Mouse (Mus musculus): Measurements from ENCODE around the gene Gdpgp1. TPM values are rescaled to one million over a fixed set of nuclear protein-coding genes. Genes with fewer than 3 reads are reported as not detected.

Gene Gdpgp1
- 2.2 and 2.3 TPM in 2 replicates for polyA plus RNA-seq (2012; rRNA removed)

GRCm38 (mm10) chr7:80232489-80233029 lies at the start of gene Gdpgp1, which contains the start of gene Cib1:
Gdpgp1 (plus strand) TSS chr7:80232865.
Cib1 (minus strand) TSS chr7:80232813.

GRCm38 (mm10) chr7:80186531-80187296 lies 46.0 kb upstream of the Gdpgp1 start, which contains the start of gene Sema4b:
Sema4b (plus strand) TSS chr7:80186841.

GRCm38 (mm10) chr7:80246148-80246721 lies 13.6 kb downstream of the Gdpgp1 start, which contains the start of gene Ttll13:
Ttll13 (plus strand) TSS chr7:80246376.

GRCm38 (mm10) chr7:80260625-80261371 lies 28.1 kb downstream of the Gdpgp1 start, which contains the start of gene Ngrn:
Ngrn (plus strand) TSS chr7:80261215.

GRCm38 (mm10) chr7:80268897-80269750 lies 36.5 kb downstream of the Gdpgp1 start, which contains the start of gene Vps33b:
Vps33b (plus strand) TSS chr7:80269649.

Other genes with a start within 250 kb of the Gdpgp1 start
- gene Zfp710, start 208.1 kb upstream of the Gdpgp1 start, polyA plus RNA-seq (2012; rRNA removed), result 31.7 and 32.5 TPM in 2 replicates
- 348 and 397 TPM in 2 replicates for gene Idh2, start 117.5 kb upstream of the Gdpgp1 start, polyA plus RNA-seq (2012; rRNA removed)
- gene Sema4b, start 46.0 kb upstream of the Gdpgp1 start, polyA plus RNA-seq (2012; rRNA removed), result 10.3 and 10.7 TPM in 2 replicates
- 34.3 and 52.2 TPM in 2 replicates for gene Cib1, start 52 bp upstream of the Gdpgp1 start, polyA plus RNA-seq (2012; rRNA removed)
- gene Ttll13, start 13.5 kb downstream of the Gdpgp1 start, polyA plus RNA-seq (2012; rRNA removed), result 0.71 and 1.0 TPM in 2 replicates
- gene Ngrn, start 28.4 kb downstream of the Gdpgp1 start, polyA plus RNA-seq (2012; rRNA removed), result 42.3 and 56.7 TPM in 2 replicates
- gene Vps33b, start 36.8 kb downstream of the Gdpgp1 start, polyA plus RNA-seq (2012; rRNA removed), result 22.0 and 22.8 TPM in 2 replicates
- 123 and 135 TPM in 2 replicates for gene Prc1, start 61.6 kb downstream of the Gdpgp1 start, polyA plus RNA-seq (2012; rRNA removed)
- 27.3 and 27.7 TPM in 2 replicates for gene Rccd1, start 91.6 kb downstream of the Gdpgp1 start, polyA plus RNA-seq (2012; rRNA removed)
- gene Unc45a, start 108.1 kb downstream of the Gdpgp1 start, polyA plus RNA-seq (2012; rRNA removed), result 52.4 and 52.8 TPM in 2 replicates
- gene Hddc3, start 110.2 kb downstream of the Gdpgp1 start, polyA plus RNA-seq (2012; rRNA removed), result 26.0 and 52.1 TPM in 2 replicates
- 41.0 and 53.4 TPM in 2 replicates for gene Man2a2, start 138.5 kb downstream of the Gdpgp1 start, polyA plus RNA-seq (2012; rRNA removed)
- gene Fes, start 155.1 kb downstream of the Gdpgp1 start, polyA plus RNA-seq (2012; rRNA removed), result 12.0 and 12.5 TPM in 2 replicates
- gene Furin, start 172.6 kb downstream of the Gdpgp1 start, polyA plus RNA-seq (2012; rRNA removed), result 17.0 and 20.9 TPM in 2 replicates